Mouse (Mus musculus) gastrocnemius, adult 2 months (tissue): ENCODE measurements around the gene Bcor. TPM values are rescaled to one million over a fixed set of nuclear protein-coding genes. Genes with fewer than 3 reads are reported as not detected.

Experiments used
- DNase-seq: peaks from one replicate; pipeline ENCODE4 v3.0.0; 2022
- H3K27ac ChIP-seq: fragments of 200-600 bp; 2 replicates; pipeline ENCODE4 v1.8.1; 2022; ENCODE audit warnings: mild to moderate bottlenecking
- H3K4me3 ChIP-seq: fragments of 200-600 bp; 2 replicates; pipeline ENCODE4 v1.8.1; 2022; ENCODE audit warnings: mild to moderate bottlenecking, moderate library complexity
- CTCF ChIP-seq: fragments of 200-600 bp; IDR thresholded peaks from 2 replicates; pipeline ENCODE4 v1.8.1; 2022; ENCODE audit warnings: antibody characterized with exemption, mild to moderate bottlenecking, moderate library complexity
- intact Hi-C: fragments of 180-260 bp; cut with DNase I; formaldehyde crosslinking; loops from one replicate; pipeline ENCODE4 v1.15.1; 2025
- long read RNA-seq, 2 experiments: library from polyadenylated mRNA; stranded (forward); transcript quantifications; one replicate each; pipeline ENCODE4 v2.0.0; 2021
- total RNA-seq, 2 experiments: library from RNA; stranded (reverse); gene quantifications; 2 replicates each; pipeline ENCODE4 v1.2.3; 2021

The Bcor gene
- 10 to 100 TPM; 14.9 to 17.1 TPM for total RNA-seq
- long read RNA-seq, experiment 1, full-length matches to known transcripts, result 10 of 16 reads
- long read RNA-seq, experiment 1, partial matches to known transcripts, result 4 of 16 reads
- long read RNA-seq, experiment 1, other reads (novel, unspliced or antisense), result 2 of 16 reads
- long read RNA-seq, experiment 2, full-length matches to known transcripts, result 3 of 17 reads
- long read RNA-seq, experiment 2, partial matches to known transcripts, result 8 of 17 reads
- long read RNA-seq, experiment 2, other reads (novel, unspliced or antisense), result 6 of 17 reads

DNA sequence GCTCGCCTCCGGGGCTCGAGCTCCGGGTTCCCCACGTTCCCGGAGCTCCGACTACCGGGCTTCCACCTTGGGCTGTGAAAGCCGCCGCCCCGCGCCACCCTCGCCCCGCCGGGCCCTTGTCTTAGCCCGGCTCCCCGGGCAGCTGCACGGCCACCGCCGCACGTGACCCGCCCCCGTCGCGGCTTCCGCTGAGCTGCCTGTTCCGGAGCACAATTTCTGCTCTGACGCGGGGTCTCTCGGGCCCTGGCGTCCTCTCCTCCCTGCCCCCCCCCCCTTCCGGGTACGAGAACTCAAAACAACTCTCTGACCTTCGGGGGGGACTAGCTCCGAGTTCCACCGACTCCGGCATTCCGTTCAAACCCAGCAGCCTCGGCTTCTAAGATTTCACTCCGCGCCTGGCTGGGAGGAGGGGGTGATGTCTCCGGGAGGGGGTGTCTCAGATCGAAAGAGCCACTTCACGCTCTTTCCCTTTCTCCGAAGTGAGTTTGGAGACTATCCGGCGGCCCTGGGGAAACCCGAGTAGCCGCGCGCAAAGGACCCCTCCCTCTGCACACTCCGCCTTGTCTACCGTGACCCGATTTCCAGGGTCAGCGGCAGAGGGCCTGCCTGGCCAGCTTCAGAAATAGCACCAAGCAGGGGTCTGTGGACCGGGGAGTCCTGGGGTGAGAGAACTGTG is at the start of gene Bcor:
Gene Bcor, minus strand, starts transcription at position 375 of the 676 bp plus-strand sequence.
- intact Hi-C loops, result loop anchor here (5.0 to 10.0 kb wide), 2 partner anchors 92 to 525 kb away; no protein-coding TSS in a partner anchor
- H3K27ac ChIP-seq, result peak within 1 kb of the TSS; percentile 89
- no peak for TF ChIP-seq CTCF

DNA sequence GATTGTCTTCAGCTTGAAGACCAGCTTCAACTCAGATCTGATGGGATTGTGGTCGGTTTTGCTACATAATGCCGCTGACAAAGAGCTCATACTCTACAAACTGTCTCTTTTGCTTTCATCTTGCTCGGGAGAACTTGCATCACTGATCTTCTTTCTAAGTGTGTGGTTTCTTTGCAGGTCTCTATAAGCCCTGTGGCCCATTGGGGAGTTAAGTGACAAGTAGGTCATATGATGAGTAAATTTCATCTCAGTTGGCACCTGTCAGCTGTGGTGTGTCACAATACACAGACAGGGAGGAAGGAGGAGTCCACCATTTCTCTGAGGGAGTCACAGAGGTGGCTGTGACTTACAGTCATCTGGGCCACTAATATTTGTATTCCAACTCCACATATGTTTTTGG is 42.8 kb upstream of the Bcor start:
- H3K27ac ChIP-seq, result no peak overlapping the region
- H3K4me3 ChIP-seq, result no peak overlapping the region
- DNase-seq, result no peak
- TF ChIP-seq CTCF, result no peak
- intact Hi-C loops, result no loop called here

More for the DNA sequence above, at the start of gene Bcor:
- peak; percentile 80 for DNase-seq
- H3K4me3 ChIP-seq, result peak within 1 kb of the TSS; percentile 78

- TF ChIP-seq CTCF, result no peak
- intact Hi-C loops, result no loop called here
Observed at GRCm38 (mm10) chrX:12201111-12201510, 41.0 kb upstream of the Bcor start.

DNA sequence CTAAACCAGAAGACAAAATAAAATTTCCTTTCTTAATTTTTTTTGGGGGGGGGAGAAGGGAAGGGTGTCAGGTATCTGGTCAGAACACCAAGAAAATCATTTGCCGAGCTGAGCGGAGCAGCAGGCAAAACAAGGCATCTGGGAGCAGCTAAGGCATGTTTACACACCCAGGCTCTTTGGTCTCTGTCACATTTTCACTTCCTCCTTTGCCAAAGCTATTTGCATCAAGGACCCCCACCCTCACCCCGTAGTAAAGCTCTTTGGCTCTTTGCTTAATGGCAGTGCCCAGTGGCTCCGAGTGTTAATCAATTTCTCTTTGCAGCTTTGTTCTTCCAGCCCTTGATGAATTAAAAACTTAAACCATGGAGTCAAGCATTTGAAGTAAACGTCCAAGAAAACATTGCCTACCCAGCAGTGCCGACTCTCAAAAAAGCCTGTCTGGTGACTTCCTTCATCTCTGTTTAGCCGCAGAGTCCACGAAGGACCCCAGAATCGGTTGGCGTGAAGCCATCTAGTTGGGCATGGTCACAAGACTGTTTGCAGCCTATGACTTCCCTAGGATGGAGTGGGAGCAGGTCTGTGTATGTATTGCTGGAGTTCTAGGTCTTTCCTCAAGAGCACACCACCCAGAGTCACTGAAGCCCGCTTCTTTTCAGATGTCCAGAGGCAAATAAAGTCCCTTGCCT is 35.2 kb upstream of the Bcor start:
- no peak for DNase-seq
- Histone ChIP-seq H3K27ac (no peak overlapping the region), H3K4me3 (no peak overlapping the region)
- intact Hi-C loops, result no loop called here
- TF ChIP-seq CTCF, result no peak

More at GRCm38 (mm10) chrX:12201111-12201510, 41.0 kb upstream of the Bcor start:
- Histone ChIP-seq H3K27ac (no peak overlapping the region), H3K4me3 (no peak overlapping the region)
- peak; percentile 22 for DNase-seq

- Histone ChIP-seq H3K27ac (no peak overlapping the region), H3K4me3 (no peak overlapping the region)
- DNase-seq, result peak; percentile 17
- intact Hi-C loops, result no loop called here
- TF ChIP-seq CTCF, result no peak
Observed at GRCm38 (mm10) chrX:12192343-12192742, 32.2 kb upstream of the Bcor start.

DNA sequence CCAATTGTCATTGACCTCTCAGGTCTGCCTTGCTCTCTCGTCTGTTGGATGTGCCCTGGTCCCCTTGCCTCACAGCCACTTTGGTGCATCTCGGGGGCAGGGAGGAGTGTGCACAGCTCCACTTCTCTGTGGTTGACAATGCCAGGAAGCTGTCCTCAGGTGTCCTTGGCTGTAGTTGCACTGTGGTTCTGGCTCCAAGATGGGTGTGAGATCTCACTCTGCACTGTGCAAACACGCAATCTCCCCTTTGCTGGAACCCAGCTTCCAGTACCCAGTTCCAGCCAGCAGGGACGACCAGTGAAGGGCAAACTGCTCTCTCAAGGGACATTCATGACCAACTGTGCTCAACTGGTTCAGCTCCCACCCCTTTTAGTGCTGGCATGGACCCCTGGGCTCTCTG is 29.4 kb upstream of the Bcor start:
- intact Hi-C loops, result no loop called here
- no peak for TF ChIP-seq CTCF
- H3K4me3 ChIP-seq, result no peak overlapping the region
- H3K27ac ChIP-seq, result no peak overlapping the region
- no peak for DNase-seq

GRCm38 (mm10) chrX:12175198-12175960 is 15.2 kb upstream of the Bcor start:
- no peak for TF ChIP-seq CTCF
- intact Hi-C loops, result no loop called here
- Histone ChIP-seq H3K4me3 (no peak overlapping the region), H3K27ac (no peak overlapping the region)
- peak; percentile 54 for DNase-seq

DNA sequence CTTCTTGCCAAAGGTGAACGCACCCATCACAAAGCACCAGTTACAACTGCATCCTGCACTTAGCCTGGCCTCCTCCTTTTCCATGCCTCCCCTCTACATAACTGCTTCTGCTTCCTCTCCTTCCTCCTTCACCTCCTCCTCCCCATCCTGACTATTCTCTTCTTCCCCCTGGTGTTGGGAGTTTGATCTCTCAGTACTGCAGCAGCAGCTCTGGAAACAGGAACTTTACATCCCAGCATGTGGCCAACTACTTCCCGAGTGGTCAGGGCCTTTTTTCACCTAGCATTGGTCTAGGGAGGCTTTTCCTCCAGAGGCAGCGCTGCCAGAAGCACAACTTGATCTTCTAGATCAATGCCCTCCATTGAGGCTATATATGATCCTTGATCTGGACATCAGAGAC is 10.0 kb upstream of the Bcor start:
- H3K27ac ChIP-seq, result no peak overlapping the region
- no peak for DNase-seq
- intact Hi-C loops, result no loop called here
- no peak overlapping the region for H3K4me3 ChIP-seq
- TF ChIP-seq CTCF, result no peak

DNA sequence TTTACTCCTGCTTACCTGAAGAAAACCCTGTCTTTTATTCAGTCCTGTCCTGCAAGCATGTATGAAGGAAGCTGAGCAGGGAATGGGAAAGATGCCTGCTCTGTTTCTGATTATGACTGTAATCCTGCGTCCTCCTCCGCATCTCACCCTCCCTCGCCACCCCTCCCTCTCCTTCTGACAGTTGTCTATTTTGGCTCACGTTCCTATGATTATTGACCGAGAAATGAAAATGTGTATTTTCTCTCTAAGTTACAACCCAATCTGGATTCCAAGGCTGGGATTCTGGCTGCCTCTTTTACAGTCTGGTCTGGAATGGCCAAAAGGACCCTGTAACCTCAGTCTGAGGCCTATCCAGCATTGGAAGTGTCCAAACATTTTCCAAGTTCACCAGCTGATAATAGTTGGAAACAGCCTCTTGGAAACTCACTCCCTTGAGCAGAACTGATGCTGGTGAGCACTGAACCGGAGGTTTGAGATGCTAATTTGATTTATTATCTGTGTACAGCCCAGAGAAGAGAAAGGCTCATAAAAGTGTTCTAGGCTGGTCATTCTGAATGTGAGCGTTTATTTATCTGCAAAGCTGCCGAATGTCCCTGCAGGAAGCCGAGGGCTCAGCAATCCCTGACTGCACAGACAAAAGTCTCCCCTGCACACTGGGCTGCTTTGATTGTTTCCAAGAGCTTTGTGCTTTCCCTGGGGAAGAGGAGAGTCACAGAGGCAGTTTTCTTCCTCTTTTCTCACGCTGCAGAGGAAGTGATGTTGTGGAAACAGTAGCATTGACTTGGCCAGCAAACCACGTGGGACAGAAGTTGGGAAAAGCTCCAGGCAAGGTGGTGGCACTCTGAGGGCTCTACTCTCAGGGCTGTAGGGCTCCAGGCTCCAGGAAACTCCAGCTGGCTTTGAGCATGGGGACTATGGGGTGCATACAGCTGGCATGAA is 4.7 kb upstream of the Bcor start:
- peak; percentile 33 for DNase-seq
- intact Hi-C loops, result no loop called here
- H3K4me3 ChIP-seq, result no peak overlapping the region
- H3K27ac ChIP-seq, result peak overlapping the region; percentile 63
- TF ChIP-seq CTCF, result no peak

DNA sequence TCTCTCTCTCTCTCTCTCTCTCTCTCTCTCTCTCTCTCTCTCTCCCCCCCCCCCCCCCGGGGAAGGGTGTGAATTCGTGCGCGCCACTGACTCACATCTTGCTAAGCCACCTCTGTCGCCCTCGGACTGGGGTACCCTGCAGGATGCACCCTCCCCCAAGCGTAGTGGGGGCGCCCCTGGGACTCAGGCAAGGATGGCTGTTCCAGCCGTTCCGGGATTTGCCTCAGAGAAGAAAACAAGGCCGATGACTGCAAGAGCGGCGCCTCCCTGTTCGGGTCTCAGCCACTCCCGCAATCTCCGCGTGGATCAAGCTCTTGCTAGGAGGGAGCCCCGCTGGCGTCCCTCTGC is 647 bp downstream of the Bcor start:
- peak; percentile 49 for DNase-seq

GRCm38 (mm10) chrX:12158821-12159533 is 1.2 kb downstream of the Bcor start:
- peak overlapping the region; percentile 78 for H3K4me3 ChIP-seq
- TF ChIP-seq CTCF, result no peak
- DNase-seq, result peak; percentile 50
- peak overlapping the region; percentile 89 for H3K27ac ChIP-seq
- intact Hi-C loops, result loop anchor here (5.0 to 10.0 kb wide), 2 partner anchors 93 to 524 kb away; no protein-coding TSS in a partner anchor

More for the DNA sequence above, 647 bp downstream of the Bcor start:
- no peak for TF ChIP-seq CTCF
- intact Hi-C loops, result loop anchor here (5.0 to 10.0 kb wide), 2 partner anchors 93 to 525 kb away; no protein-coding TSS in a partner anchor
- peak overlapping the region; percentile 78 for H3K4me3 ChIP-seq
- H3K27ac ChIP-seq, result peak overlapping the region; percentile 89
